In genomic region chr5:139353496-139353895, GRCm38 (mm10) we compare ENCODE assay signal across 10 mouse cellular contexts. TPM values are rescaled to one million over a fixed set of nuclear protein-coding genes. Genes with fewer than 3 reads are reported as not detected.
A peak's percentile ranks its signal among the peaks of the same experiment; 100 is the strongest.
DNase-seq lines count a peak whose midpoint lies in the region; ATAC-seq and TF ChIP-seq lines count a peak whose summit lies in the region.
"Had no signal": no experiment of that assay in that cellular context is flagged by ENCODE, and none has a peak within 500 bp of the region (broad histone marks: within the 10 kb centered on the region; RNA-seq: fewer than 3 reads in every experiment).

No protein-coding gene starts in this region.

- H3K36me3 ChIP-seq in intestine, embryonic 15.5 days, result no peaks in the 10 kb centered on the region
- H3K36me3 ChIP-seq: limb, embryonic 13.5 days had no signal

- peak overlapping the region; percentile 39 for H3K9ac ChIP-seq in intestine, embryonic 15.5 days
- H3K9ac ChIP-seq: limb, embryonic 13.5 days had no signal

- H3K9me3 ChIP-seq in intestine, embryonic 15.5 days, result no peaks in the 10 kb centered on the region
- H3K9me3 ChIP-seq: limb, embryonic 13.5 days had no signal

- TF ChIP-seq POLR2A in lung, adult 2 months (IDR thresholded peaks at IDR 0.05; ENCODE audit: borderline replicate concordance, extremely low read depth, low read depth, low read length), result no peak

- no peaks in the 10 kb centered on the region; the same call in 1 of the 2 replicates for H3K27me3 ChIP-seq in intestine, embryonic 15.5 days (replicated peaks)

- H3K4me3 ChIP-seq in lung, adult 2 months (replicated peaks; ENCODE audit: extremely low read depth, low read depth, low read length), result no peak overlapping the region
- H3K4me3 ChIP-seq in intestine, embryonic 15.5 days (replicated peaks), result peak overlapping the region; percentile 40
- H3K4me3 ChIP-seq: erythroblast, embryonic 14.5 days had no signal

- WGBS in lung, adult 2 months, result 50% methylated on average over 10 of the region's 10 CpGs
- WGBS in intestine, embryonic 15.5 days, result 43% methylated on average over 10 of the region's 10 CpGs

- peak; percentile 31 for ATAC-seq in intestine, embryonic 15.5 days

- peak overlapping the region; percentile 55 for H3K4me2 ChIP-seq in intestine, embryonic 15.5 days (replicated peaks)
- H3K4me2 ChIP-seq: limb, embryonic 13.5 days had no signal

- no peak for TF ChIP-seq CTCF in lung, adult 2 months (IDR thresholded peaks at IDR 0.05; ENCODE audit: insufficient read depth, low read length)

- H3K4me1 ChIP-seq in lung, adult 2 months (ENCODE audit: control insufficient read depth, insufficient read depth, low read length), result no peaks in the 10 kb centered on the region
- H3K4me1 ChIP-seq in intestine, embryonic 15.5 days (replicated peaks), result peaks cover 39% of the 10 kb centered on the region

- H3K27ac ChIP-seq in intestine, embryonic 15.5 days, result peak overlapping the region; percentile 92
- H3K27ac ChIP-seq: limb, embryonic 13.5 days had no signal

- peak; percentile 55 for DNase-seq in lung, postnatal 10 days
- no peak for DNase-seq in lung, adult 2 months
- peak; percentile 52 for DNase-seq in adipocyte (ENCODE audit: low spot score)
- DNase-seq in thymus, postnatal 10 days (ENCODE audit: low spot score in 2 of 2), result peak; percentile 52 to 86
- no peak for DNase-seq in frontal cortex, postnatal 36 days (ENCODE audit: low spot score in 2 of 2)
- no peak for DNase-seq in testis, postnatal 10 days (ENCODE audit: low spot score)

RNA-seq across cellular contexts. Expression of gene Cyp2w1, which starts 1.1 kb away (rescaled TPM):
- 0.33 TPM in 1 of 2 replicates, not detected in the other for polyA plus RNA-seq in lung, adult 2 months (2012; rRNA removed)
- 23.5 and 25.8 TPM in 2 replicates for polyA plus RNA-seq in intestine, embryonic 15.5 days (2015; fragmentation: Nextera tagmentation; extraction: Ambion mirVana)
- polyA plus RNA-seq: spleen, adult 2 months had no signal

RNA-seq across cellular contexts. Expression of gene Cox19, which starts 2.3 kb away (rescaled TPM):
- 51.7 and 61.9 TPM in 2 replicates for polyA plus RNA-seq in lung, adult 2 months (2012; rRNA removed)
- polyA plus RNA-seq in intestine, embryonic 15.5 days (2015; fragmentation: Nextera tagmentation; extraction: Ambion mirVana), result 162 and 168 TPM in 2 replicates

RNA-seq across cellular contexts. Expression of gene Gpr146, which starts 24.0 kb away (rescaled TPM):
- 75.7 and 93.4 TPM in 2 replicates for polyA plus RNA-seq in lung, adult 2 months (2012; rRNA removed)
- 2.2 and 2.7 TPM in 2 replicates for polyA plus RNA-seq in intestine, embryonic 15.5 days (2015; fragmentation: Nextera tagmentation; extraction: Ambion mirVana)

RNA-seq across cellular contexts. Expression of gene Adap1, which starts 28.1 kb away (rescaled TPM):
- polyA plus RNA-seq in lung, adult 2 months (2012; rRNA removed), result 12.1 and 13.8 TPM in 2 replicates
- 20.1 and 20.5 TPM in 2 replicates for polyA plus RNA-seq in intestine, embryonic 15.5 days (2015; fragmentation: Nextera tagmentation; extraction: Ambion mirVana)

RNA-seq across cellular contexts. Expression of gene C130050O18Rik, which starts 51.6 kb away (rescaled TPM):
- 7.2 and 9.0 TPM in 2 replicates for polyA plus RNA-seq in lung, adult 2 months (2012; rRNA removed)
- polyA plus RNA-seq in intestine, embryonic 15.5 days (2015; fragmentation: Nextera tagmentation; extraction: Ambion mirVana), result 0.81 and 0.85 TPM in 2 replicates
- polyA plus RNA-seq: erythroblast, embryonic 14.5 days had no signal

Comparison
In these comparisons a context has a peak if more than half of its experiments do, and no peak if none do; other contexts are left out.
1. DNase-seq: peak in lung, postnatal 10 days (single experiment), adipocyte (single experiment) and thymus, postnatal 10 days (2 of 2); none in lung, adult 2 months (single experiment), frontal cortex, postnatal 36 days (0 of 2) and testis, postnatal 10 days (single experiment).
2. RNA of gene Cyp2w1, which starts 1.1 kb away (polyA plus RNA-seq): 23.5 to 25.8 TPM in intestine, embryonic 15.5 days; 0.33 TPM in lung, adult 2 months; every median in the first group is over 10 times any median in the second.
3. RNA of gene Gpr146, which starts 24.0 kb away (polyA plus RNA-seq): 75.7 to 93.4 TPM in lung, adult 2 months; 2.2 to 2.7 TPM in intestine, embryonic 15.5 days; every median in the first group is over 10 times any median in the second.